Mouse (Mus musculus) ES-E14 (cell line): Measurements from ENCODE around the gene Olfr1222.

ENCODE experiments used
- CHD2 ChIP-seq: IDR thresholded peaks from 2 replicates; pipeline ENCODE4 v1.6.1; 2014; ENCODE audit warnings: mild to moderate bottlenecking, low read depth, low read length, inconsistent platforms
- HCFC1 ChIP-seq: IDR thresholded peaks from 2 replicates; pipeline ENCODE4 v1.6.1; 2012; ENCODE audit warnings: low read length, inconsistent platforms, borderline replicate concordance; ENCODE audit not compliant: insufficient read depth
- MAFK ChIP-seq: IDR thresholded peaks from 2 replicates; pipeline ENCODE4 v1.6.1; 2014; ENCODE audit warnings: mild to moderate bottlenecking, low read depth, low read length, inconsistent platforms; ENCODE audit not compliant: insufficient read depth
- ZC3H11A ChIP-seq: IDR thresholded peaks from 2 replicates; pipeline ENCODE4 v1.6.1; 2012; ENCODE audit warnings: low read depth, mild to moderate bottlenecking, inconsistent platforms, low read length, borderline replicate concordance
- ZNF384 ChIP-seq: IDR thresholded peaks from 2 replicates; pipeline ENCODE4 v1.6.1; 2012; ENCODE audit warnings: low read depth, low read length, inconsistent platforms

- TF ChIP-seq ZC3H11A: no peak
- TF ChIP-seq ZNF384: no peak
- no peak for TF ChIP-seq HCFC1
- TF ChIP-seq CHD2: no peak
- TF ChIP-seq MAFK: no peak
Measured at GRCm38 (mm10) chr2:89174569-89174968, 41.7 kb upstream of the Olfr1222 start, which contains the start of gene Olfr1225.
